35 mouse cellular contexts compared by ENCODE assay signal in genomic region chr11:3993914-3994313, GRCm38 (mm10). TPM values are rescaled to one million over a fixed set of nuclear protein-coding genes. Genes with fewer than 3 reads are reported as not detected.
"Had no signal": no experiment of that assay in that cellular context is flagged by ENCODE, and none has a peak within 500 bp of the region (broad histone marks: within the 10 kb centered on the region; RNA-seq: fewer than 3 reads in every experiment).

No protein-coding gene starts in this region.

- H3K4me2 ChIP-seq: heart, embryonic 11.5 days; heart, embryonic 12.5 days; heart, embryonic 13.5 days; heart, embryonic 15.5 days; hindbrain, embryonic 12.5 days; hindbrain, embryonic 13.5 days; hindbrain, embryonic 14.5 days; hindbrain, embryonic 15.5 days; intestine, embryonic 15.5 days; kidney, embryonic 15.5 days had no signal

- H3K36me3 ChIP-seq: heart, embryonic 10.5 days; heart, embryonic 12.5 days; heart, embryonic 13.5 days; heart, embryonic 15.5 days; hindbrain, embryonic 10.5 days; hindbrain, embryonic 12.5 days; hindbrain, embryonic 13.5 days; hindbrain, embryonic 15.5 days; kidney, embryonic 15.5 days had no signal

- H3K9me3 ChIP-seq: heart, embryonic 10.5 days; heart, embryonic 12.5 days; heart, embryonic 13.5 days; heart, embryonic 15.5 days; hindbrain, embryonic 10.5 days; hindbrain, embryonic 12.5 days; hindbrain, embryonic 13.5 days; hindbrain, embryonic 15.5 days; intestine, embryonic 15.5 days; kidney, embryonic 15.5 days had no signal

- ATAC-seq: hindbrain, embryonic 16.5 days; hindbrain, postnatal 0 days; inflammation-experienced regulatory T-cells, adult 6 months; intestine, embryonic 15.5 days; intestine, embryonic 16.5 days; intestine, postnatal 0 days had no signal

- H3K4me3 ChIP-seq: heart, adult 2 months; heart, embryonic 10.5 days; heart, embryonic 12.5 days; heart, embryonic 13.5 days; heart, embryonic 15.5 days; hindbrain, embryonic 10.5 days; hindbrain, embryonic 12.5 days; hindbrain, embryonic 13.5 days; hindbrain, embryonic 15.5 days; intestine, embryonic 15.5 days; kidney, embryonic 15.5 days; layer of hippocampus, adult 2 months; left cerebral cortex, adult 2 months had no signal

- DNase-seq: heart, adult 18-20 months; heart, adult 2 months; heart, postnatal 10 days; heart, postnatal 14 days; heart, postnatal 36 days; heart, postnatal 4 days; kidney, adult 18-20 months; kidney, adult 9 months; kidney, postnatal 4 days; layer of hippocampus, adult 9-11 months; layer of hippocampus, postnatal 36 days had no signal

- H3K9ac ChIP-seq: heart, embryonic 12.5 days; heart, embryonic 13.5 days; heart, embryonic 15.5 days; hindbrain, embryonic 12.5 days; hindbrain, embryonic 13.5 days; hindbrain, embryonic 14.5 days; hindbrain, embryonic 15.5 days; intestine, embryonic 15.5 days; kidney, embryonic 15.5 days had no signal

- H3K27ac ChIP-seq: heart, adult 2 months; heart, embryonic 10.5 days; heart, embryonic 13.5 days; heart, embryonic 15.5 days; hindbrain, embryonic 10.5 days; hindbrain, embryonic 12.5 days; hindbrain, embryonic 13.5 days; hindbrain, embryonic 14.5 days; hindbrain, embryonic 15.5 days; hindbrain, postnatal 0 days; intestine, embryonic 15.5 days; kidney, embryonic 15.5 days; kidney, postnatal 0 days; layer of hippocampus, adult 2 months; left cerebral cortex, adult 2 months had no signal

RNA-seq across cellular contexts. Expression of gene Gal3st1, which starts 10.5 kb away (rescaled TPM):
- polyA plus RNA-seq: heart, embryonic 14.5 days; inflammation-experienced regulatory T-cells, adult 6 months had no signal

RNA-seq across cellular contexts. Expression of gene 4930556J24Rik, which starts 17.3 kb away (rescaled TPM):
- polyA plus RNA-seq: heart, adult 2 months; heart, embryonic 12.5 days; heart, embryonic 13.5 days; heart, embryonic 14.5 days; heart, embryonic 15.5 days; heart, postnatal 0 days; hindbrain, embryonic 13.5 days; hindbrain, embryonic 16.5 days; intestine, embryonic 15.5 days; intestine, embryonic 16.5 days; large intestine, adult 2 months had no signal

RNA-seq across cellular contexts. Expression of gene Sec14l4, which starts 37.3 kb away (rescaled TPM):
- polyA plus RNA-seq: heart, embryonic 11.5 days; heart, embryonic 12.5 days; heart, embryonic 13.5 days; heart, embryonic 14.5 days; heart, postnatal 0 days; hindbrain, embryonic 10.5 days; hindbrain, embryonic 11.5 days; hindbrain, embryonic 12.5 days; hindbrain, embryonic 13.5 days; hindbrain, embryonic 14.5 days; hindbrain, embryonic 15.5 days; hindbrain, embryonic 16.5 days; hindbrain, postnatal 0 days; inflammation-experienced regulatory T-cells, adult 6 months; kidney, embryonic 15.5 days; kidney, postnatal 0 days had no signal
